Mouse (Mus musculus): ENCODE data around the gene Mindy4.

- TF ChIP-seq CTCF (conservative IDR thresholded peaks at IDR 0.05 in 1 of 2, IDR thresholded peaks at IDR 0.05 in 1 of 2; ENCODE audit: low read depth in 2 of 2, low read length in 2 of 2) = no peak
- no peak for TF ChIP-seq MAX (IDR thresholded peaks at IDR 0.05; ENCODE audit: low read length)
- TF ChIP-seq JUND (conservative IDR thresholded peaks at IDR 0.05; ENCODE audit: low read depth, low read length) = no peak
- TF ChIP-seq POLR2A (IDR thresholded peaks at IDR 0.05; ENCODE audit: low read depth, low read length) = no peak
- TF ChIP-seq EP300 (IDR thresholded peaks at IDR 0.05; ENCODE audit: low read length) = no peak
- TF ChIP-seq CHD2 (IDR thresholded peaks at IDR 0.05; ENCODE audit: low read length) = no peak
- TF ChIP-seq USF1 (IDR thresholded peaks at IDR 0.05; ENCODE audit: low read depth, low read length) = no peak
- TF ChIP-seq ZMIZ1 (IDR thresholded peaks at IDR 0.05; ENCODE audit: low read depth, low read length) = no peak
- no peak for TF ChIP-seq MYC (IDR thresholded peaks at IDR 0.05; ENCODE audit: low read depth, low read length)
- no peak for TF ChIP-seq SMC3 (IDR thresholded peaks at IDR 0.05; ENCODE audit: low read depth, low read length)
- no peak for TF ChIP-seq NELFE (IDR thresholded peaks at IDR 0.05; ENCODE audit: low read depth, low read length)
- no peak for TF ChIP-seq TCF12 (IDR thresholded peaks at IDR 0.05; ENCODE audit: low read depth, low read length)
Observed at GRCm38 (mm10) chr6:55252731-55253247, 49.6 kb downstream of the Mindy4 start.
